Comparison of ENCODE assay signal across 25 mouse cellular contexts in the genomic region with DNA sequence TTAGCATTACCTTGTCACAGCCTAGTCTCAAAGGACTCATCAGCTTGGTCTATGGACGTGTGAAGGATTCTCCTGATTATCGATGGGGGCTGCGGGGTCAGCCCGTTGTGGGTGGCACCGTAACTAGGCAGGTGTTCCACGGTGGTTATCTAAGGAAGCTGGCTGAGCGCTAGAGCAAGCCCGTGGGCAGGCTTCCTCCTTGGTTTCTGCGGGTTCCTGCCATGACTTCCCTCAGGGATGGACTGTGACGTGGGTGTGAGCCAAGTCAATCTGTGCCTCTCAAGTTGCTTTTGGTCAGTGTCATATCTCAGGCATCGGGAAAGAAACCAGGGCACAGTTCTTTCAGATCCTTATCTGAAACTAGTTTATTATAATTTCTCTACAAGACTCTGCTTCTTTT. TPM values are rescaled to one million over a fixed set of nuclear protein-coding genes. Genes with fewer than 3 reads are reported as not detected.
DNase-seq lines count a peak whose midpoint lies in the region; ATAC-seq and TF ChIP-seq lines count a peak whose summit lies in the region.
"Had no signal": no experiment of that assay in that cellular context is flagged by ENCODE, and none has a peak within 500 bp of the region (broad histone marks: within the 10 kb centered on the region; RNA-seq: fewer than 3 reads in every experiment).

No protein-coding gene starts in this region.

- no peak for TF ChIP-seq POLR2A in myocyte (IDR thresholded peaks at IDR 0.05; ENCODE audit: insufficient read length, low read depth)

- H3K9me3 ChIP-seq in heart, embryonic 12.5 days (replicated peaks), result no peaks in the 10 kb centered on the region
- H3K9me3 ChIP-seq: embryonic facial prominence, embryonic 15.5 days; heart, embryonic 15.5 days; hindbrain, embryonic 15.5 days; intestine, embryonic 15.5 days; liver, embryonic 12.5 days; midbrain, embryonic 10.5 days; neural tube, embryonic 15.5 days had no signal

- peaks cover 27% of the 10 kb centered on the region for H3K36me3 ChIP-seq in heart, embryonic 12.5 days
- peaks cover 16% of the 10 kb centered on the region for H3K36me3 ChIP-seq in myocyte (ENCODE audit: control insufficient read depth, insufficient read depth)

- H3K9ac ChIP-seq in heart, embryonic 12.5 days, result no peak overlapping the region
- H3K9ac ChIP-seq: embryonic facial prominence, embryonic 15.5 days; heart, embryonic 15.5 days; hindbrain, embryonic 15.5 days; intestine, embryonic 15.5 days; liver, embryonic 12.5 days; neural tube, embryonic 15.5 days had no signal

- WGBS in heart, embryonic 12.5 days, result 73% methylated on average over 11 of the region's 11 CpGs

- no peaks in the 10 kb centered on the region for H3K27me3 ChIP-seq in heart, embryonic 12.5 days (replicated peaks)
- no peaks in the 10 kb centered on the region for H3K27me3 ChIP-seq in myocyte (ENCODE audit: control insufficient read depth, insufficient read depth, insufficient read length)
- H3K27me3 ChIP-seq: embryonic facial prominence, embryonic 15.5 days; heart, embryonic 15.5 days; hindbrain, embryonic 15.5 days; intestine, embryonic 15.5 days; liver, embryonic 12.5 days; neural tube, embryonic 15.5 days had no signal

- peaks cover 63% of the 10 kb centered on the region for H3K79me2 ChIP-seq in myocyte (ENCODE audit: control insufficient read depth, insufficient read depth)

- no peak overlapping the region for H3K4me2 ChIP-seq in heart, embryonic 12.5 days
- peak overlapping the region; percentile 32 for H3K4me2 ChIP-seq in myocyte (ENCODE audit: low read depth)
- H3K4me2 ChIP-seq: embryonic facial prominence, embryonic 15.5 days; heart, embryonic 15.5 days; hindbrain, embryonic 15.5 days; intestine, embryonic 15.5 days; liver, embryonic 12.5 days; neural tube, embryonic 15.5 days had no signal

- H3K4me3 ChIP-seq in heart, embryonic 12.5 days, result no peak overlapping the region
- H3K4me3 ChIP-seq in myocyte, result no peak overlapping the region
- H3K4me3 ChIP-seq: embryonic facial prominence, embryonic 15.5 days; heart, embryonic 15.5 days; hindbrain, embryonic 15.5 days; intestine, embryonic 15.5 days; liver, embryonic 12.5 days; midbrain, embryonic 10.5 days; neural tube, embryonic 15.5 days had no signal

- no peak overlapping the region for H3K27ac ChIP-seq in heart, embryonic 12.5 days (ENCODE audit: poor library complexity, severe bottlenecking)
- H3K27ac ChIP-seq: embryonic facial prominence, embryonic 15.5 days; heart, embryonic 15.5 days; hindbrain, embryonic 15.5 days; intestine, embryonic 15.5 days; liver, embryonic 12.5 days; midbrain, embryonic 10.5 days; neural tube, embryonic 15.5 days had no signal

- H3ac ChIP-seq in myocyte (ENCODE audit: control insufficient read depth, insufficient read length), result no peak overlapping the region

- DNase-seq in heart, adult 11 months, result peak; percentile 85
- DNase-seq in brain, adult 2 months (ENCODE audit: low read depth, low spot score), result peak; percentile 52
- DNase-seq in retina, postnatal 1 day, result no peak
- no peak for DNase-seq in right cerebral cortex, postnatal 36 days (ENCODE audit: low spot score in 2 of 2)
- DNase-seq: adrenal gland, postnatal 14 days; gastrocnemius, postnatal 14 days; heart, postnatal 36 days; kidney, adult 9 months; kidney, postnatal 14 days; lung, adult 18-20 months; lung, postnatal 10 days; spleen, adult 18-20 months; thymus, postnatal 25 days had no signal

- H3K4me1 ChIP-seq in heart, embryonic 12.5 days (replicated peaks), result peaks cover 4% of the 10 kb centered on the region; the same call in 1 of the 2 replicates
- H3K4me1 ChIP-seq: hindbrain, embryonic 15.5 days; neural tube, embryonic 15.5 days had no signal

- no peak for ATAC-seq in heart, embryonic 12.5 days (ENCODE audit: insufficient number of reproducible peaks, low FRiP score)
- peak; percentile 85 for ATAC-seq in granulocyte monocyte progenitor cell, adult 5-6 weeks (replicated peaks; ENCODE audit: poor library complexity, severe bottlenecking)
- ATAC-seq: forebrain, embryonic 14.5 days; intestine, embryonic 15.5 days; liver, embryonic 12.5 days; midbrain, embryonic 16.5 days had no signal

TF ChIP-seq in myocyte, 11 proteins besides CTCF, POLR2A, EP300 and RAD21:
- TF ChIP-seq E2F4 (IDR thresholded peaks at IDR 0.05; ENCODE audit: insufficient read depth) (no peak), SRF (IDR thresholded peaks at IDR 0.05; ENCODE audit: control insufficient read depth, insufficient read length, low read depth) (no peak), MYOD1 (IDR thresholded peaks at IDR 0.05; ENCODE audit: control insufficient read depth in 1 of 3, insufficient read length in 2 of 3, low read depth in 2 of 3) (peak in 1 of 3 experiments; percentile 59), MYOG (IDR thresholded peaks at IDR 0.05; ENCODE audit: control insufficient read depth in 1 of 3, insufficient read depth in 1 of 3, insufficient read length in 2 of 3, low read depth in 2 of 3) (peak in 1 of 3 experiments; percentile 39)
TF ChIP-seq in myocyte: peak in this region for 2.

RNA-seq across cellular contexts. Expression of gene Nadk, which starts 12.8 kb away (rescaled TPM):
- polyA plus RNA-seq in heart, embryonic 12.5 days (2016; fragmentation: Nextera tagmentation; extraction: Ambion mirVana), result 52.0 and 52.5 TPM in 2 replicates
- total RNA-seq in granulocyte monocyte progenitor cell, adult 5-6 weeks (2014; fragmentation: Nextera tagmentation), result 70.8 and 90.6 TPM in 2 replicates
- 74.1 and 76.1 TPM in 2 replicates for total RNA-seq in granulocyte monocyte progenitor cell, adult 5-6 weeks (2017)
- polyA plus RNA-seq in myocyte (2012; fragmentation: generic; extraction: Trizol), result 83.0 TPM

RNA-seq across cellular contexts. Expression of gene Slc35e2, which starts 26.3 kb away (rescaled TPM):
- 8.9 and 9.1 TPM in 2 replicates for polyA plus RNA-seq in heart, embryonic 12.5 days (2016; fragmentation: Nextera tagmentation; extraction: Ambion mirVana)
- 10.4 and 16.8 TPM in 2 replicates for total RNA-seq in granulocyte monocyte progenitor cell, adult 5-6 weeks (2014; fragmentation: Nextera tagmentation)
- 6.9 and 10.3 TPM in 2 replicates for total RNA-seq in granulocyte monocyte progenitor cell, adult 5-6 weeks (2017)
- polyA plus RNA-seq in myocyte (2012; fragmentation: generic; extraction: Trizol), result 3.7 TPM

RNA-seq across cellular contexts. Expression of gene Cdk11b, which starts 49.7 kb away (rescaled TPM):
- 51.8 and 52.3 TPM in 2 replicates for polyA plus RNA-seq in heart, embryonic 12.5 days (2016; fragmentation: Nextera tagmentation; extraction: Ambion mirVana)
- 53.9 and 57.8 TPM in 2 replicates for total RNA-seq in granulocyte monocyte progenitor cell, adult 5-6 weeks (2014; fragmentation: Nextera tagmentation)
- 42.1 and 44.8 TPM in 2 replicates for total RNA-seq in granulocyte monocyte progenitor cell, adult 5-6 weeks (2017)
- 47.7 TPM for polyA plus RNA-seq in myocyte (2012; fragmentation: generic; extraction: Trizol)

Comparison
In these comparisons a context has a peak if more than half of its experiments do, and no peak if none do; other contexts are left out.
1. DNase-seq: peak in heart, adult 11 months (single experiment) and brain, adult 2 months (single experiment); none in retina, postnatal 1 day (single experiment) and right cerebral cortex, postnatal 36 days (0 of 2).